Mouse (Mus musculus) cerebellum, adult 2 months (tissue): ENCODE measurements around the gene Zfp444. TPM values are rescaled to one million over a fixed set of nuclear protein-coding genes. Genes with fewer than 3 reads are reported as not detected.
"Not testable (repeated sequence)": the region's sequence is repeated elsewhere in the genome, so short reads cannot be mapped to it uniquely, and the experiment has no call there.

Experiments
- DNase-seq, 2 experiments: peaks; one replicate each; pipeline ENCODE4 v3.0.0; 2021
- H3K27ac ChIP-seq: fragments of 200-500 bp; 2 replicates; pipeline ENCODE4 v1.5.1; 2012; ENCODE audit warnings: low read length, control low read depth, inconsistent platforms; ENCODE audit not compliant: insufficient read depth
- H3K27me3 ChIP-seq: fragments of 200-500 bp; 2 replicates; pipeline ENCODE4 v1.6.1; 2012; ENCODE audit warnings: inconsistent platforms, mild to moderate bottlenecking, low read length, moderate library complexity; ENCODE audit not compliant: control insufficient read depth, insufficient read depth
- H3K4me1 ChIP-seq: fragments of 200-500 bp; 2 replicates; pipeline ENCODE4 v1.6.1; 2011; ENCODE audit warnings: low read length; ENCODE audit not compliant: control insufficient read depth, insufficient read depth
- H3K4me3 ChIP-seq: fragments of 200-500 bp; replicated peaks from 2 replicates; pipeline ENCODE3; 2011; ENCODE audit warnings: mild to moderate bottlenecking, low read depth, low read length, control low read depth; ENCODE audit not compliant: insufficient read depth
- CTCF ChIP-seq: fragments of 200-500 bp; IDR thresholded peaks from 2 replicates; pipeline ENCODE4 v1.5.1; 2011; ENCODE audit warnings: low read depth, mild to moderate bottlenecking, control low read depth, low read length, moderate library complexity, borderline replicate concordance; ENCODE audit not compliant: insufficient read depth
- POLR2A ChIP-seq: fragments of 200-500 bp; IDR thresholded peaks from 2 replicates; pipeline ENCODE4 v1.6.1; 2011; ENCODE audit warnings: low read length, control low read depth, borderline replicate concordance; ENCODE audit not compliant: insufficient read depth
- WGBS: fragments of 180-500 bp; shearing (Covaris S2); methylation state at CpG from one replicate; pipeline ENCODE4 v1.1.7; 2018; 5-methylcytosine and 5-hydroxymethylcytosine counted together
- polyA plus RNA-seq: library from polyadenylated mRNA; depleted of rRNA; stranded (reverse); fragments of >200 nt; gene quantifications from 2 replicates; pipeline ENCODE4 v1.2.3, GENCODE M21; 2012

Zfp444 gene
- polyA plus RNA-seq, 1 experiment: 52.0 TPM

DNA sequence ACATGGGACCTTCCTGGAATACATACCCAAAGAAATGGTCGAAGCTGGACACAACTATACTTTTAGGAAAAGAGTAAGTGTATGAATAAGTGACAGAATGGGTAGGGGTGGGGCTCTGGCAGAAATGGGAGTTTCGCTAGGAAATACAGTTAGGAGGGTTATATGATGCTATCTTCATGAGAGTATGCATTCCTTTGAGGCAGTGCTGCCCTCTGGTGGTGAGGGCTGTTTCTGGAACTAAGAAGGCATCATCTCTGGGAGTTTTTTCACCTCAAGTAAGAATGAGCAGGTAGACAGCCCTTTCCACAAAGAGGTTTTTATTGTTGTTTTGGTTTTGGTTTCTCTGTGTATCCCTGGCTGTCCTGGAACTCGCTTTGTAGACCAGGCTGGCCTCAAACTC, 19.4 kb downstream of the Zfp444 start:
- H3K4me1 ChIP-seq: peaks cover 6% of the 10 kb centered on the region
- peak; percentile 69 to 82 for DNase-seq
- no peak overlapping the region for H3K27ac ChIP-seq
- 38% methylated on average over 3 of the region's 3 CpGs for WGBS
- peak; percentile 68 for TF ChIP-seq CTCF
- TF ChIP-seq POLR2A: no peak
- no peak overlapping the region for H3K4me3 ChIP-seq
- H3K27me3 ChIP-seq: no peaks in the 10 kb centered on the region

DNA sequence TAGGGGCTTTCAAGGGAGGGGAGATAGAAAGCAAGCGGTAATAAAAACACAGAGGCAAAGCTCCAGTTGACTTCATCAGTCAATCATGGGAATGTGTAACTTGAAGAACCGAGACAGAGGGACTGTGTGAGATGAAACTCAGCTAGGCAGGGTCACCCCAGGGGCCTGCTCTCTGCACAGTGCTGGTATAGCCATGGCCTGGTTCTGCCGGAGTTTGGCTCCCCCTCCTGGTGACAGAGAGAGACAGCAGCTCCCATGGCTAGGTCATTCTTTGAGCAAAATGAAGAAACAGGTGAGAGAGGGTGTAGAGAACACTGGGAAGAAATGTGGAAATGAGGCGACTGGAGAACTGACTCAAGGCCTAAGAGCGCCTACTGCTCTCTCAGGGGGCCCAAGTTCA, 22.1 kb downstream of the Zfp444 start:
- WGBS: 18% methylated on average over 5 of the region's 5 CpGs
- DNase-seq: peak; percentile 66 to 69
- Histone ChIP-seq H3K27ac (no peak overlapping the region), H3K4me3 (no peak overlapping the region), H3K27me3 (no peaks in the 10 kb centered on the region; the same call in 1 of the 2 replicates), H3K4me1 (no peaks in the 10 kb centered on the region)
- TF ChIP-seq POLR2A: no peak
- TF ChIP-seq CTCF: peak; percentile 95

DNA sequence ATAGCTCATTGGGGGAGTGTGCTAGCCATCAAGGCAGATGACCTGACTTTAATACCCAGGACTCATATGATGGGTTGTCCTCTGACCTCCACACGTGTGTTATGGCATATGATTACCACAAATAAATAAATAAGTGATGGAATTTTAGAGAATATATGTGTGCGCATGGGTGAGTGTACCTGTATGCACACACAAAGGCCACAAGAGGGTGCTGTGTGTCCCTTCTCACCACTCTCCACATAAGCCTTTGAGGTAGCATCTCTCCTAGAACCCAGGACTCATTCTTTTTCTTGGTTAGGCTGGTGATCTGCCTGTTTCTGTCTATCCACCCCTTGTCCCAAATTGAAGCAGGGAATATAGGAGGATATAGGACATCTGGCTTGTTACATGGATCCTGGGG, 23.8 kb downstream of the Zfp444 start:
- H3K27me3 ChIP-seq: no peaks in the 10 kb centered on the region; the same call in 1 of the 2 replicates
- TF ChIP-seq POLR2A: no peak
- TF ChIP-seq CTCF: no peak
- no peak overlapping the region for H3K4me3 ChIP-seq
- 45% methylated on average over 2 of the region's 2 CpGs for WGBS
- DNase-seq: no peak
- H3K4me1 ChIP-seq: no peaks in the 10 kb centered on the region
- no peak overlapping the region for H3K27ac ChIP-seq

DNA sequence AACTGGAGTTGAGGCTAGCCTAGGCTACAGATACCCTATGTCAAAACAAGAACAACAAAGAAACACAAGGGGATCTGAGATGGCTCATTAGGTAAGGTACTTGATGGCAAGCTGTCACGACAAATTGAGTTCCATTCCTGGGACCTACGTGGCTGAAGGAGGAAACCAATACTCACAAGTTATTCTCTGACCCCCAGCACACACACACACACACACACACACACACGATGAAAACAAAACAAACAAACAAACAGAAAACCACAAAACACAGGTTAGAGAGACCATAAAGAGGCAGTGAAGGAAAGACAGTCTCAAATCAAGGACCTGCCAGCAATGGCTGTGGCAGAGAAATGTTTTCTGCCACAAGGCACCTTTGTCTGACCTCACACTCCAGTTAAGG, 24.8 kb downstream of the Zfp444 start, which contains the start of gene Galp:
TSS of gene Galp (plus strand) at position 301 of the 400 bp plus-strand sequence.
- no peak for TF ChIP-seq POLR2A
- 60% methylated on average over 3 of the region's 3 CpGs for WGBS

DNA sequence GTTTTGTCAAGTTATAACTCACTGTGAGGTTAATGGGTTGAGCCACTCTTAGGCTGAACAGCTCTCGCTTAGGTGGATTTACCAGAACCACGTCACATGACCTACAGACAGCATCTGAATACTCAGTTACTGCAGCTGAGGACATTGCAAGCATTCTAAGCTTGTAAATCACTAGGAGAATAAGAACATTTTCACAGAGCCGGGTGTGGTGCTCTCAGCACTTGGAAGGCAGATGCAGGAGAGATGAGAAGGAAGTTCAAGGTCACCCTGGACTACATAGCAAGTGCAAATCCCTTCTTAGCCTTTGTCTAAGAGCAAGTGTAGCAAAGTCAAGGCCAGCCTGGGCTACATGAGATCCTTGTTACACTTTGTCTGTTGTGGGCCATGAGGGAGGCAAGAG, 32.2 kb downstream of the Zfp444 start:
- no peak overlapping the region for H3K4me3 ChIP-seq
- 81% methylated on average over 3 of the region's 3 CpGs for WGBS
- H3K27me3 ChIP-seq: no peaks in the 10 kb centered on the region
- no peaks in the 10 kb centered on the region for H3K4me1 ChIP-seq
- H3K27ac ChIP-seq: no peak overlapping the region
- DNase-seq: no peak
- TF ChIP-seq CTCF: no peak
- TF ChIP-seq POLR2A: no peak

More for the DNA sequence above, 24.8 kb downstream of the Zfp444 start, which contains the start of gene Galp:
- Histone ChIP-seq H3K4me1 (no peaks in the 10 kb centered on the region), H3K27ac (no peak within 1 kb of the TSS), H3K27me3 (no peaks in the 10 kb centered on the region; the same call in 1 of the 2 replicates), H3K4me3 (no peak within 1 kb of the TSS)
- no peak for DNase-seq

DNA sequence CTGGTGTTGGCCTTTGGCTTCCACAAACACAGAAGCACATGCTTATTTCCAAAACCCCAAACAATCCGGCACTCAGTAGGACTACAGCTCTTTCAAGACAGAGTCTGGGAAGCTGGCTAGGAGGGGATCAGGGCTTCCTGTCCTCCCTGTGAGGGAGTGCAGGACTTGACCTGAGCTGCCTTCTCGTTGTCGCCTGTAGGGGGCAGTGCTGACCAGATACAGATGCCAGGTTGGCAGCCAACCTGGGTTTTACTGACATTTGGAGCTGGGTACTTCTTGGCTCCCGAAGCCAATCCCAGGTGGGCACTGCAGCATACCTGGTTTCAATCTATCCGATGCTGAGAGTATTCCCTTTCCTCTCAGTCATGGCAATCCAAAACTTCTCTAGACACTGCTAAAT, 41.1 kb downstream of the Zfp444 start:
- 47% methylated on average over 5 of the region's 5 CpGs for WGBS
- DNase-seq: peak; percentile 14 to 33
- H3K27ac ChIP-seq: no peak overlapping the region

DNA sequence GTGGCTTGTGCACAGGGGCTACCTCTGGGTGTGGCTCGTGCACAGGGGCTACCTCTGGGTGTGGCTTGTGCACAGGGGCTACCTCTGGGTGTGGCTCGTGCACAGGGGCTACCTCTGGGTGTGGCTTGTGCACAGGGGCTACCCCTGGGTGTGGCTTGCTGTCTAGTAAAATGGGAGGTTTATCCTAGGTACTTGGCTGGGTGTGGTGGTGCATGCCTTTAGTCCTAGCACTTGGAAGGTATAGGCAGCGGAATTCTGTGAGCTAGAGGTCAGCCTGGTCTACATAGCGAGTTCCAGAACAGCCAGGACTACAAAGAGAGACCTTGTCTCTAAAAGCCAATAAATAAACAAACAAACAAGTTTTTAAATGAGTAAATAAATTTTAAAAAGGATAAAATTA, 42.7 kb downstream of the Zfp444 start:
- H3K4me3 ChIP-seq, DNase-seq, H3K4me1 ChIP-seq, H3K27ac ChIP-seq, H3K27me3 ChIP-seq: not testable (repeated sequence)
- 64% methylated on average over 4 of the region's 4 CpGs for WGBS

More for the DNA sequence above, 41.1 kb downstream of the Zfp444 start:
- TF ChIP-seq CTCF: peak; percentile 51
- no peak for TF ChIP-seq POLR2A
- Histone ChIP-seq H3K27me3 (no peaks in the 10 kb centered on the region), H3K4me3 (no peak overlapping the region), H3K4me1 (no peaks in the 10 kb centered on the region)

DNA sequence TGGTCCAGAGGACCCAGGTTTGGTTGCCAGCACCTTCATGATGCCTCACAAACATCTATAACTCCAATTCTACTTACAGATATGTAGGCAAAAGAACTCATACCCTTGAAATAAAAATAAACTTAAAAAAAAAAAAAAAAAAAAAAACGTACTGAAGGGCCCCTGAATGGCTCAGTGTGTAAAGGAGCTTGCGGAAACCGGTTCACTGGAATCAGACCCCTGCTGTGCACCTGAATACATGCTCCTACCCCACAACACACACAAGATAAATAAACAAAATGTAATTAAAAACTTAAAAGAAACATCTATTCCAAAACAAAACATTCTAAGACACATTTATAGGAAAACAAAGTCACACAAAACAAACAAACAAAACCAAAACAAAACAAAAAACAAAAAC, 48.1 kb downstream of the Zfp444 start:
- WGBS: 42% methylated on average over 3 of the region's 3 CpGs
- H3K27ac ChIP-seq: no peak overlapping the region
- H3K4me1 ChIP-seq: no peaks in the 10 kb centered on the region

DNA sequence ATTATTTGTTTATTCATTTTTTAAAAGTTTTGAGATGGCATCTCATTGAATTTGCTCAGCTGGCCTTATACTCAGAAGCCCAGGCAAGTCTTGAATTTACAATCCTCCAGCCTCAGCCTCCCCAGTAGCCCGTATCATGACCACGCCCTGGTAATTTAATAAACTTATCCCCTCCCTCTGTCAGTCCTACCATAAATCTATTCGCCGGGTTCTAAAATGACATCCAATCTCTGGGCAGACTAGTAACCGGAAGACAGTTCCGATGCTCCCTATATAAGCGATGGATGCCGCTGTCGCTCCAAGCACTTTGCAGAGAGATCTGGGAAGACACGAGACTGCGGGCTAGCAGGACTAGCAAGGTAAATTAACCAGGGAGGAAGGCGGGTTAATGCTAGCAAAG, 50.0 kb downstream of the Zfp444 start, which contains the start of gene Zscan5b:
TSS of gene Zscan5b (plus strand) at position 301 of the 400 bp plus-strand sequence.
- no peaks in the 10 kb centered on the region for H3K4me1 ChIP-seq
- 95% methylated on average over 12 of the region's 12 CpGs for WGBS

More for the DNA sequence above, 48.1 kb downstream of the Zfp444 start:
- Histone ChIP-seq H3K27me3 (no peaks in the 10 kb centered on the region), H3K4me3 (no peak overlapping the region)
- DNase-seq: no peak
- no peak for TF ChIP-seq CTCF
- TF ChIP-seq POLR2A: no peak

DNA sequence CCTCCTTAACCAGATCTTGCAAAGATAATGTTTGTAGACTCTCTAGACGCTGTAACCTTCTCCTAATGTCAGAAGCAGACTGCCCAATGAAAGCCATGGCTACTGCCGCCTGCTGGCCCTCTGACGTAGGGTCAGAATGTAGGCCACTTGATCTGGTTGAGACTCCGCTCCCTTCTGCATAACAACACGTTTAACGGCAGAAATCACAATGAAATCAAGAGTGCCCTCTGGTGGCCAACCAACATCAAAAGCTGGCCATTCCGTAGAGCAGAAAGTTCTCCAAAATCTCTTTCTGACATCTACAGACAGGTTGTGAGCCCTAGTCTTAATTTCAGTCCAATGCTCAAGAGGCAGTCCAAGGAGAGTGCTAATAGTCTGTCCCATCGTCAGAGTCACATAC, 56.5 kb downstream of the Zfp444 start:
- not testable (repeated sequence) for H3K4me3 ChIP-seq, H3K4me1 ChIP-seq, H3K27me3 ChIP-seq, H3K27ac ChIP-seq
- 49% methylated on average over 8 of the region's 8 CpGs for WGBS
- DNase-seq: peak; percentile 12 to 30

More for the DNA sequence above, 50.0 kb downstream of the Zfp444 start, which contains the start of gene Zscan5b:
- Histone ChIP-seq H3K27me3 (no peaks in the 10 kb centered on the region), H3K4me3 (no peak within 1 kb of the TSS), H3K27ac (no peak within 1 kb of the TSS)
- no peak for DNase-seq
- TF ChIP-seq CTCF: no peak
- no peak for TF ChIP-seq POLR2A
